Mouse (Mus musculus): ENCODE results near the gene Hddc3. TPM values are rescaled to one million over a fixed set of nuclear protein-coding genes. Genes with fewer than 3 reads are reported as not detected.

Gene Hddc3
- polyA plus RNA-seq, 2 experiments = 23.8 to 50.4 TPM

DNA sequence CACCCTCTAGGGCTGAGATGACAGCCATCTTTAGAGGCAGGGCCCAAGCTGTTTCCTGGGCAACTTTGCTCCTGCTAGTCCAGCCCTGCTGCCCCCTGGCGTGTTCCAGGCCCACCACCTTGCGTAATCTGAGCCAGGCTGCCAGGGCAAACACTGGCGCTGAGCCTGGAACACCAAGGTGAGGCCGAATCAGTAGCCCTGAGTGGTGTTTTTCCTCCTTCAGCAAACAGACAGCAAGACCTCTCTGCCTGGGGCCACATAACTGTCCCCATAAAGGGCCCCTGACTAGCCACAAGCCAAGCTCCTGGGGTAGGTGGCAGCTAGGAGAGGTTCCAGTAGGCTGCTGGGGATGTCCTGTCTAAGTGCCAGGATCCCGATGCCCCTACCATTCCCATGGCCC is 57.2 kb downstream of the Hddc3 start:
- H3K9ac ChIP-seq (ENCODE audit: low read depth, low read length, severe bottlenecking) = 0 out of 2 replicates have a peak overlapping the region, but pooled peaks have one; percentile 97
- DNase-seq (ENCODE audit: low spot score) (no peak), ATAC-seq (ENCODE audit: low FRiP score, low read depth) (no peak)
- H3K9me3 ChIP-seq (ENCODE audit: control insufficient read depth, low read length) = no peaks in the 10 kb centered on the region
- H3K4me2 ChIP-seq (replicated peaks; ENCODE audit: low read depth, low read length, severe bottlenecking) = peak overlapping the region; percentile 87; the same call in 1 of the 2 replicates
- H3K4me3 ChIP-seq (replicated peaks; ENCODE audit: low read length) = no peak overlapping the region
- TF ChIP-seq POLR2A (IDR thresholded peaks at IDR 0.05; ENCODE audit: borderline replicate concordance, extremely low read depth, insufficient read depth, insufficient read length) = no peak
- 41% methylated on average over 5 of the region's 5 CpGs for WGBS
- no peak overlapping the region for H3K27ac ChIP-seq (replicated peaks; ENCODE audit: low read depth, low read length)
- H3K27me3 ChIP-seq (ENCODE audit: control insufficient read depth, insufficient read depth, low read length) = no peaks in the 10 kb centered on the region
- peaks cover 24% of the 10 kb centered on the region for H3K4me1 ChIP-seq (ENCODE audit: control insufficient read depth, insufficient read depth, low read length)
- peaks cover 31% of the 10 kb centered on the region for H3K36me3 ChIP-seq (ENCODE audit: control insufficient read depth, insufficient read depth, low read length)

Other genes starting within 250 kb of the Hddc3 start
- gene Idh2, start 227.7 kb upstream of the Hddc3 start, polyA plus RNA-seq (2012; rRNA removed) = 457 and 501 TPM in 2 replicates
- 580 and 595 TPM in 2 replicates for gene Idh2, start 227.7 kb upstream of the Hddc3 start, polyA plus RNA-seq (2014; fragmentation: Nextera tagmentation; extraction: Ambion mirVana)
- gene Sema4b, start 156.3 kb upstream of the Hddc3 start, polyA plus RNA-seq (2012; rRNA removed) = 8.2 and 12.3 TPM in 2 replicates
- 11.5 and 12.0 TPM in 2 replicates for gene Sema4b, start 156.3 kb upstream of the Hddc3 start, polyA plus RNA-seq (2014; fragmentation: Nextera tagmentation; extraction: Ambion mirVana)
- gene Cib1, start 110.3 kb upstream of the Hddc3 start, polyA plus RNA-seq (2012; rRNA removed) = 37.8 and 52.0 TPM in 2 replicates
- gene Cib1, start 110.3 kb upstream of the Hddc3 start, polyA plus RNA-seq (2014; fragmentation: Nextera tagmentation; extraction: Ambion mirVana) = 66.1 and 72.1 TPM in 2 replicates
- gene Gdpgp1, start 110.2 kb upstream of the Hddc3 start, polyA plus RNA-seq (2012; rRNA removed) = 2.0 TPM in 2 replicates
- 2.1 and 2.4 TPM in 2 replicates for gene Gdpgp1, start 110.2 kb upstream of the Hddc3 start, polyA plus RNA-seq (2014; fragmentation: Nextera tagmentation; extraction: Ambion mirVana)
- 0.28 and 0.59 TPM in 2 replicates for gene Ttll13, start 96.7 kb upstream of the Hddc3 start, polyA plus RNA-seq (2012; rRNA removed)
- 0.73 and 0.94 TPM in 2 replicates for gene Ttll13, start 96.7 kb upstream of the Hddc3 start, polyA plus RNA-seq (2014; fragmentation: Nextera tagmentation; extraction: Ambion mirVana)
- gene Ngrn, start 81.9 kb upstream of the Hddc3 start, polyA plus RNA-seq (2012; rRNA removed) = 50.0 and 51.6 TPM in 2 replicates
- 47.5 and 49.9 TPM in 2 replicates for gene Ngrn, start 81.9 kb upstream of the Hddc3 start, polyA plus RNA-seq (2014; fragmentation: Nextera tagmentation; extraction: Ambion mirVana)
- 17.0 and 19.1 TPM in 2 replicates for gene Vps33b, start 73.5 kb upstream of the Hddc3 start, polyA plus RNA-seq (2012; rRNA removed)
- 8.6 and 9.2 TPM in 2 replicates for gene Vps33b, start 73.5 kb upstream of the Hddc3 start, polyA plus RNA-seq (2014; fragmentation: Nextera tagmentation; extraction: Ambion mirVana)
- gene Prc1, start 48.7 kb upstream of the Hddc3 start, polyA plus RNA-seq (2012; rRNA removed) = 78.5 and 79.9 TPM in 2 replicates
- 109 and 111 TPM in 2 replicates for gene Prc1, start 48.7 kb upstream of the Hddc3 start, polyA plus RNA-seq (2014; fragmentation: Nextera tagmentation; extraction: Ambion mirVana)
- 22.5 and 26.2 TPM in 2 replicates for gene Rccd1, start 18.6 kb upstream of the Hddc3 start, polyA plus RNA-seq (2012; rRNA removed)
- gene Rccd1, start 18.6 kb upstream of the Hddc3 start, polyA plus RNA-seq (2014; fragmentation: Nextera tagmentation; extraction: Ambion mirVana) = 8.0 and 10.2 TPM in 2 replicates
- 55.1 and 62.6 TPM in 2 replicates for gene Unc45a, start 2.1 kb upstream of the Hddc3 start, polyA plus RNA-seq (2012; rRNA removed)
- gene Unc45a, start 2.1 kb upstream of the Hddc3 start, polyA plus RNA-seq (2014; fragmentation: Nextera tagmentation; extraction: Ambion mirVana) = 36.9 and 40.4 TPM in 2 replicates
- gene Man2a2, start 28.3 kb downstream of the Hddc3 start, polyA plus RNA-seq (2012; rRNA removed) = 64.8 and 89.1 TPM in 2 replicates
- 14.8 and 18.4 TPM in 2 replicates for gene Man2a2, start 28.3 kb downstream of the Hddc3 start, polyA plus RNA-seq (2014; fragmentation: Nextera tagmentation; extraction: Ambion mirVana)
- gene Fes, start 44.8 kb downstream of the Hddc3 start, polyA plus RNA-seq (2012; rRNA removed) = 23.5 and 26.0 TPM in 2 replicates
- 12.6 and 14.5 TPM in 2 replicates for gene Fes, start 44.8 kb downstream of the Hddc3 start, polyA plus RNA-seq (2014; fragmentation: Nextera tagmentation; extraction: Ambion mirVana)
- 40.5 and 58.3 TPM in 2 replicates for gene Furin, start 62.3 kb downstream of the Hddc3 start, polyA plus RNA-seq (2012; rRNA removed)
- 17.0 and 19.8 TPM in 2 replicates for gene Furin, start 62.3 kb downstream of the Hddc3 start, polyA plus RNA-seq (2014; fragmentation: Nextera tagmentation; extraction: Ambion mirVana)
- 12.9 and 16.2 TPM in 2 replicates for gene Blm, start 192.0 kb downstream of the Hddc3 start, polyA plus RNA-seq (2012; rRNA removed)
- 17.8 and 18.6 TPM in 2 replicates for gene Blm, start 192.0 kb downstream of the Hddc3 start, polyA plus RNA-seq (2014; fragmentation: Nextera tagmentation; extraction: Ambion mirVana)

All from limb, embryonic 14.5 days (tissue).